Mouse (Mus musculus) cerebellum, adult 11-12 months (tissue): ENCODE results near the gene Frmd8.

ENCODE experiments used
- DNase-seq: peaks from one replicate; pipeline ENCODE4 v3.0.0; 2022

Frmd8 gene

GRCm38 (mm10) chr19:5848826-5849672 is 26.0 kb downstream of the Frmd8 start:
- peak; percentile 82 for DNase-seq

DNA sequence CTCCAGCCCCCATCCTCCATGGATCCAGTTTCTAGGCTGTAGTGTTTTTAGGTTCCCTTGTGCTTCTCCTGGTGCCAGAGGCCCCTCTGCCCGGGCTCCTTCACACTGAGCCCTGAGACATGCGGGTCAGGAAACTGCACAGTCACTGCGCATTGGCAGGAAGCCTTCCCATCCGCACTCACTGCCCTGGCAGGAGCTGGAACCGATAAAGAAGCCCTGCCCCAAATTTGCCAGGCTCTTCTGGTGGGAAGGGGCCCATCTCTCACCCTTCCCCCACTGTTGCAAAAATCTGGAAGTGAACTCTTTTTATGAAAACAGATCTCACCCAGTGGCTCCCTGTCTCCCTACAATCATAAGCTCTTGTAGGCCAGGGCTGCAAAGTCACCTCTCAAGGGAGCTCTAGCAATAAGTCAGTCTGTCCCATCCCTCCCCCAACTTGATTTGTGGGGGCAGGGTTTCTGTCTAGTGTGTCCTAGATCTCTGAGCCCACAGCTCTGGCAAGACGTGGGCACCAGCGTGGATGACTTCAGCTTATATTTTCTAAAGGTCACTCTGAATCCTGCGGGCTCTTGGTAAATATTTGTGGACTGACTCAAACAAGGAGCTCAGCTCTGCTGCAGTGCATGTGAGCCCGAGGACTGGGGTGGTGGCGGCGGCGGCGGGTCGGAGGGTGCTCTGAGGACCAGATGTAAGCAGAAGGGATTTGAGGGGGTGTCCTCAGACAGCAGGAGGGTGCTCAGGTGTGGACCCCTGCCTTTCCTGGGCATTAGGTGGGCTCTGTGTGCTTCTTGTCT is 26.8 kb downstream of the Frmd8 start:
- DNase-seq: peak; percentile 82

DNA sequence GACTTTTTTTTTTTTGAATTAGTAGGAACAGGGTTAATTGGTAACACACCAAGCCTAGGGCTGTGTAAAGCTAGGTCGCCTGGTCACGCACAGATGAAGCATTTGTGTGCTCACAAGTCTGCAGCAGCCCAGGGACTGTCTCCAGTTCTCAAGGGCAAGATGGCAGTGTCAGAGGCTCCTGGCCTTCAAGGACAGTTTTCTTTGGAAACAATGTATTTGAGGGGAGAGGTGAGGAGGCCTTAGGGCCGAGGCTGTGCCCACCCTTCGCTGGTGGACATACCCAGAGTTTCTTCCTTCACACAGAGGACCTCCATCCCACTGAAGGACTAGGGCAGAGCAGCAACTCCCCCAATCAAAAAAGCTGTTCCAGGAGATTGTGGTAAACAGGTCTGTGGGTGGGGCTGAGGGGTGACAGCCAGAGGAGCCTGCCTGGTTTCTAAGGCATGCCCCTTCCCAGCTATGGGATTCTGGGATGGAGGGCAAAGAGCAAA is 27.7 kb downstream of the Frmd8 start:
- peak; percentile 66 for DNase-seq

DNA sequence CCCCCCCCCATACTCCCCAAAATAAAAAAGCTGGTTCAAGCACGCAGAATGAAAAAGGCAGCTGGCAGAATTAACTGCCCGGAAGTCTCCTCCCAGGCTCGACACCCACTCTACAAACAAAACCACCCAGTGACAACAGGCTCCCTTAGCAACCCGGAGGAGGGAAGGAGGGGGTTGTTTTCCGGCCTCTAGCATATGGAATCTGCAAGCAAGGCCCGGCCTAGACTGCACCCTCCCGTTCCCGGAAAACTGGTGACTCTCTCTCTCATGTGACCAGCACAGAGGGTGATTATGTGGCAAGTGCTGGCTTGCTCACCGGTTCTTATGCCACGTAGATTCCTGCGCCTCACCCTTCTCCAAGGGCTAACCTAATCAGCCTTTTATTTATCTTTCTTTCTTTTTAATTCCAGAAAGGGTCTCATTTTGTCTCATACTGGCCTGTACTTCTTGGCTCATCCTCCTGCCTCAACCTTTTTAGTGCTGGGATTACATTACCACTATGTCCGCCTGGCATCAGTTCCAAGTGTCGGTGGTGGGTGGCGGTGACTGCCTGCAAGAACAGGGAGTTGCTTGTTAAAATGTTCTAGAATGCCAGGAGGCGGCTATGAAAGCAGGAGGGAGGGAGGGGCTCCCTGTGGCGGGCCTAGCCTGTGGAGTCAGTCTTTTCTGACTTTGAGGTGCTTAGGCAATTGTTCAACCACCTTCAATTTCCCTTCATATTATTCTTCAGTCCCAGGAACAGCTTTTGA is 28.3 kb downstream of the Frmd8 start:
- peak; percentile 95 for DNase-seq

- peak; percentile 76 for DNase-seq
These were observed 28.9 kb downstream of the Frmd8 start for GRCm38 (mm10) chr19:5846154-5846553.

- DNase-seq: peak; percentile 92
These were observed 29.5 kb downstream of the Frmd8 start for GRCm38 (mm10) chr19:5845319-5846135.

DNA sequence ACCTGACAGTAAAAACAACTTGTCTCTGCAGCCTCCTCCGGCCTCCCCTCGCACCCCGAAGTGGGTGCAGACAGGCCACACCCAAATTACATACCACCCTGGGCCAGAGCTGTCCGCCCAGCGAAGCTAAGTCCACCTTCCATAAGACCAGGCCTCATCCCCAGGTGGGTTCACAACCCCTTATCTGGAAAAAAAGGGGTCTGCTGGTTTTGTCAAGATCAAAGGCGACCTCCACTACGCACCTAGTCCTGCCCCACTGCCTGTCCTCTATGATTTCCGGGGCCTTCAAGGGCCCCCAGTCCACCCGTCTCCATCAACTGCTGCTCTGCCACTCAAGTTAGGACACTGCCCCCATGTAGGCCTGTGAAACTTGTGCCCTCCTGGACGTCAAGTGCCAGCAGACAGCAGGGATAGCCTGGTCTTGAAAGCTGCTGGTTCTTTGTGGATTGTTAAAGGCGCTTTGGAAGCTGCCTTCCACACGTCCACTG is 30.2 kb downstream of the Frmd8 start:
- no peak for DNase-seq

DNA sequence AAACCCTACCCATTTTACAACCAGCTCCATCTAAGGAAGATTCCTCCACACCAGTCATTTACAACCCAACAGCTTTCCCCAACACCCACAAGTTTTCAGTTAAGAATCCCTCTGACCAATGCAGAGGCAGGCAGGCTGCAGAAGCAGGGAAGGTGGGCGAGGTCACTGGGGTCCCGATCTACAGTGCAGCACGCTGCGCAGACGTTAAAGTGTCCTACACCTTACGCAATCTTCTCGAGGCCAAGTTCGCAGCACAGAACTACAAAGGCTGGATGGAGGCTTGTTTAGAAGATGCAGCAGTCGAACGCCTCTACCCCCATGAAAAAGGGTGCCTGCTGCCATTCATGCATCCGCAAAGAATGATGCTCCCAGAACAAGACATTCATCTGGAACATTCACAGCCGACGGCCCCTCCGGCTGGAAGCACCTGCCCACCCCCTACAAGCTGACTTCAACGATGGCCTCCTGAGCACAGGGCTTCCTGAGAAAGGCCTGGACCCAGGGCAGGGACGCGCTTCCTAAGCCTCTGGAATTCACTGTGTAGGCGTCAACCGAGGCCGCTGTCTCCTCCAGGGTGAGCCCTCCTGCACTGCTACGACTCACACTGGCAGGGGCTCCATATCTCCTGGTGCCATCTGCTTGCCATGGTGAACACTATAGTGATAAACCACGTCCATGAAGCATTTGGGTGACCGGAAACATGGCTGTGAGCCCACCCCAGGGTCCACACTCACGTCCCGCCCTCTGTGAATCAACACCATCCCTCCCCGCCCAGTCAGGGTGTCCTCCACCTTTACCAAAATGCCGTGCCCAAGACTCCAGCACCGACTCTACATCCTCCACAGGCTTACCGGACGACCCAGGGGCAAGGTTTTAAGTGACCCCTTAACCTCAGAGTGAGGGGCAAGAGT is 31.0 kb downstream of the Frmd8 start:
- DNase-seq: peak; percentile 63

- no peak for DNase-seq
These were observed 32.0 kb downstream of the Frmd8 start for GRCm38 (mm10) chr19:5842785-5843730.

DNA sequence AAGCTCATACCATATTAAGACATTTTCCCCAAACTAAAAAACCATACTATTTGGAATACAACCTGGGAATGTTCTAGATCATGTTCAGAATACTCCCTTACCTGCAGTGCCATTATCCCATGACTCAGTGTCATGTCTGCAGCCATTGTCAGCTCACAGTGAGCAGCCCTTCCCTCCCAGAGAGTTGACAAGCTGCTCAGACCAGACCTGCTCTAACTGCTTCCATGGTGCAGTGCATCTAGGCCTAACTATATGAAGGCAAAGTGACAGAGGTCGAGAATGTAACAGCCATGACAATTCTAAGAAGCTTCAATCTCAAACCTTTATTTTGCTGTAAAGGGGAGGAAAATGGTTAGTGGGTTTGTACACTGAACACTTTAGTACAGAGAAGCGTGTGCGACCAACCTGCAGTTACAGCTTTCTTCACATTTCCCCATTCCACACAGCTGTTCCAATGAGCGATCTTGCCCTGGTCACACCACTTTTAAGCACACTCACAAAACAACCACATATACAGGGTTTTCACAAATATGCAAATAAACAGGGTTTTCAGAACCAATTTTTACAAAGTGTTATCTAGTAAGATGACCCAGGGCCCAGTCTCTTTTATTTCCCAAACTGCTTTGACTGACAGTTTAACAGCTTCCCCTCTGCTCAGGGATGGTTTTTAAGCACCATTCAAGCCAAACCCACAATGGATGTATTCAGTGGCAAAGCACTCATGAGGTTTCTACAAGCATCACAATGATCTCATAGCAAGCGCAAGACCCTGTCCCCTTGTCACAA is 32.9 kb downstream of the Frmd8 start:
- no peak for DNase-seq

DNA sequence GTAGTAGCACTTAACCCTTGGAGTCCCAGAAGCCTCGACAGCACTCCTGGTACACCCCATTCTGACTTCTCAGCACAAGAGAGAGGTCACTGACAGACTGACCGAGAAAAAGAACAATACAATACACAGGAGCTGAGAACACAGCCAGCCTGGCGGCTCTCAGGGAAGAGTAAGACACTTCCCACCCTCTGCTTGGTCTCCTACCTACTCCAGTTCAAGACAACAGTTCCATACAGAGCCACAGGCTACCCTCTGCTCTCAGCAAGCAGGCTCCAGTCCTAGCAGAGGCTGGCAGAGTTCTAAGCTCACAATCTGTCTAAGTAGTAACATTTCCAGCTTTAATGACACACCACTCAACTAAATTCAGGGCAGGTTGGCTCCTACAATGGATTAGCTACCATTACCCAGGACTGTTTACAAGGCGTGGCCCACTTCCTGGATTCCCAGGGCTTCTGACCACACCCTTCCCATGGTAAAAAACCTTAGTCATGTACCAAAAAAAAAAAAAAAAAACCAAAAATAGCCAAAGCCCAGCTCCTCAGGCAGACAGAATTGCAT is 33.6 kb downstream of the Frmd8 start:
- no peak for DNase-seq

GRCm38 (mm10) chr19:5840890-5841388 is 34.1 kb downstream of the Frmd8 start:
- DNase-seq: no peak

DNA sequence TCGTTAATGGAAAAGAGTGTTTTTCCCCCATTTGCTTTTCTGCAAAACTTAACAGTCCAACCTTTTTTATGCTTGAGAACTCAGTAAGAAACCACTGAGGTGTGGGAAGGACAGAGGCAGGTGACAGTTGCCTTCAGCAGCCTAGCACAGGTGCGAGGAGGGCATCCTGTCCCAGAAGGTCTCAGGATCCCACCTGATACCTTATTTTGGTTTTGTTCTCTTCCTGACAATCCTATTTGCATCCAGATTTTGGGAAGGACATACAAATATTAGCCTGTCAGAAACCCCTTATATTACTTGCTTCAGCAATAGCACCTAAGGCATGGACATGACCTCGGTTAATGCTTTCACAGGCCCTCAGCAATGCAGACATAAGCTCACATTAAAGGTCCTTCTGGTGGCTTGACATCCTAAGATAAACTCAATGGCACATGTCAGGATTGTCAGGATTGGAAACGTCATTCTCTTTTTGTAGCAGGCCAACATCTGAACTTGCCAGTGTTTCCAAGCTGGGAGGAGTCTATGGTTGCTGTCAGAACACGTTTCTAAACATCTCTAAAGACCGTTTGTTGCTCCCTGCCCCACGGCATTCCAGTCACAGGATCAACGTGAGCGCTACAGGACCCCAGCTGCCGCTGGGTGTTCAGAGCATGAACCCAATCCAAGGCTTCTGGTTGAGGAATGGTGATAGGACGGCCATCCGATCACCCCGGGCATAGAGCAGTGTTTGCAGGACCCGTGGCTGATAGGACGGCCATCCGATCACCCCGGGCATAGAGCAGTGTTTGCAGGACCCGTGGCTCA is 34.8 kb downstream of the Frmd8 start:
- DNase-seq: no peak

- no peak for DNase-seq
These were observed 35.6 kb downstream of the Frmd8 start for GRCm38 (mm10) chr19:5839317-5840085.

GRCm38 (mm10) chr19:5838892-5839165 is 36.2 kb downstream of the Frmd8 start:
- no peak for DNase-seq

DNA sequence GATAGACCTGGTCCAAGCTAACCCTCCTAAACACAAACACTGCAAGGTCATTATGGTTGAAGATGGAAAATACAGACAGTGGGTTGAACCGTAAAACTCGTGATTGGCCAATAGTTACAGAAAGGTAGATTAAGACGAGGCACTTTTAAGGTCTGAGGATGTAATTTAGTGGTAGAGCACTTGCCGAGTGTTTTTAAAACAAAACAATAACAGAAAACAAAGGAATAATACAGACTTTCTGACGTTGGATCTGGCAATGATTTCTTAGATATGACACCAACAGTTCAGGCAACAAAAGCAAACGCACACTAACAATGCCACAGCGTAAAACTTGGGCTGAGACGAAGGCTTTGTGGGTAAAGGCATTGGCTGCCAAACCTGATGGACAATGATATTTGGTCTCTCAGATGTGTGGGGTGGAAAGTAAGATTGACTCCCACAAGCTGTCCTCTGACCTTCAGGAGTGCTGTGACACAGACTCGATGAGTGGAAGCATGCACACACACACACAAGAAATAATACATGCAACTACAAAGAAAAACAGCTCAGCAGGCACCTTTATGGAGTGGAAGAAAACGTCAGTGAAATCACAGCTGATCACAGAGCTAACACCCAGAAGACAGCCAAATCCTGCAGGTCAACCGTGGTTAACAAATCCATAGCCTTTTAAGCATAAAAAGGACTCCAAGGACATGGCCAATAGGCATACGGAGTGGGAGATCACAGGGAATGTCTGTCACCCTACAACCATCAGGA is 36.8 kb downstream of the Frmd8 start:
- DNase-seq: no peak
